Mouse (Mus musculus) testis, adult 2 months (tissue): Measurements from ENCODE around the gene Gm20388.

Experiments used
- CTCF ChIP-seq: fragments of 200-500 bp; IDR thresholded peaks from 2 replicates; pipeline ENCODE4 v1.5.1; 2012; ENCODE audit warnings: low read depth, mild to moderate bottlenecking, inconsistent platforms, low read length, moderate library complexity; ENCODE audit not compliant: control insufficient read depth, insufficient read depth, insufficient replicate concordance
- POLR2A ChIP-seq: fragments of 200-500 bp; IDR thresholded peaks from 2 replicates; pipeline ENCODE4 v1.6.1; 2012; ENCODE audit warnings: low read depth, mild to moderate bottlenecking, inconsistent platforms, low read length, moderate library complexity; ENCODE audit not compliant: control insufficient read depth

GRCm38 (mm10) chr8:122993031-122993430, 3082.4 kb downstream of the Gm20388 start:
- TF ChIP-seq POLR2A (no peak), CTCF (no peak)
